Mouse (Mus musculus): Measurements from ENCODE around the gene Gm14393. TPM values are rescaled to one million over a fixed set of nuclear protein-coding genes. Genes with fewer than 3 reads are reported as not detected.

Gm14393 gene
- not detected for polyA plus RNA-seq (2017; shearing (Covaris generic))

GRCm38 (mm10) chr2:175067681-175068261, at the start of gene Gm14393:
TSS of gene Gm14393 (minus strand) at chr2:175067781.

Other genes starting within 250 kb of the Gm14393 start
- not detected for gene Gm14444, start 57.5 kb downstream of the Gm14393 start, polyA plus RNA-seq (2017; shearing (Covaris generic))
- 2.5 TPM for gene Gm14399, start 74.2 kb upstream of the Gm14393 start, polyA plus RNA-seq (2017; shearing (Covaris generic))
- gene Gm14443, start 108.1 kb upstream of the Gm14393 start, polyA plus RNA-seq (2017; shearing (Covaris generic)) = not detected
- 0.96 TPM for gene Gm14391, start 139.1 kb upstream of the Gm14393 start, polyA plus RNA-seq (2017; shearing (Covaris generic))
- gene Gm14440, start 207.3 kb upstream of the Gm14393 start, polyA plus RNA-seq (2017; shearing (Covaris generic)) = 3.5 TPM